Mouse (Mus musculus): ENCODE measurements around the gene Aqp9.

Gene Aqp9

GRCm38 (mm10) chr9:71063551-71063950 lies 104.9 kb downstream of the Aqp9 start:
- DNase-seq, result no peak

GRCm38 (mm10) chr9:71062976-71063375 lies 105.5 kb downstream of the Aqp9 start:
- no peak for DNase-seq

- peak; percentile 50 for DNase-seq
These were observed 106.2 kb downstream of the Aqp9 start for GRCm38 (mm10) chr9:71062301-71062700.

Data from lung, postnatal 10 days (tissue).